Comparison of ENCODE assay signal across 9 mouse cellular contexts in the genomic region with DNA sequence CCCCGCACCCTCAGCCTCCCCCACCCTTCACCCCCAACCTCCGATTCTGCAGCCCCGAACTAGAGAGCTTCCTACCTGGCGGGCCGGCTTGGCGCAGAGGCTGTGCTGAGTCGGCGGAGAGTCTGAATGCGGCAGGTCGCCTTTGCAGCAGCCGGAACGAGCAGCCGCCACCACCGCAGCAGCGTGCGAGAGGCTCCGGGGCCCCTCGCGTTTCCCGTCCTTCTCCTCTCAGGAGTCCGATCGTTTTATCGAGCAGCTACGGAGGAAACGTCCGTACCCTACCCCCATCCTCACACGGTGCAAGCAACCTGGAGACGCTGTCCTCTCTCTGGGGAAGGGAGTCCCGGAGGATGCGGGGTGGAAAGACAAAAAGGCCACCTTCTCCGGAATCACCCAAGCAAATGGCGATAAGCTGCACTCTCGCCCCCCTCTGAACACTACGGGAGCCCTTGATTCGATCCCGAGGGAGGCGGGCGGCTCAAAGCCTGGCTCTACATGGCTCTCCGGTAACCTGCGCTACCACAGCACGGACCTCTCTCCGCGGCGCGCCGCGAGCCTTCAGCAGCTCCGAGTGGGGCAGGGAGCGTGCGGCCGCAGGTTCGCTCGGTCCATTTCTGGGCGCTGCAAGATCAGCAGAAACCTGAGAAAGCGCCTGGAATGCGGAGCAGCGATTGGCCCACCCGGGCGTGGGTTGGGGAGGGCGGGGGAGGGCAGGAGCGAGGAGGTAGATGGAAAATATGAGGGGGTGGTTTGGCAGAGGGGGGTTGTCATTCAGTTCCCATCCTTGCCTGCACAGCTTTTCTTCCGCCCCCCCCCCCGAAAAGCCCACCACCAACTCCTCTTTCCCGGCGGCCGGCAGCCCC. TPM values are rescaled to one million over a fixed set of nuclear protein-coding genes. Genes with fewer than 3 reads are reported as not detected.
DNase-seq lines count a peak whose midpoint lies in the region; ATAC-seq and TF ChIP-seq lines count a peak whose summit lies in the region.
"Had no signal": no experiment of that assay in that cellular context is flagged by ENCODE, and none has a peak within 500 bp of the region (broad histone marks: within the 10 kb centered on the region; RNA-seq: fewer than 3 reads in every experiment).

No protein-coding gene starts in this region.

- peak overlapping the region; percentile 96 for H3K4me2 ChIP-seq in heart, embryonic 12.5 days
- H3K4me2 ChIP-seq in intestine, embryonic 14.5 days (ENCODE audit: low read length) = peak overlapping the region; percentile 92
- H3K4me2 ChIP-seq in limb, embryonic 11.5 days (ENCODE audit: low read depth, severe bottlenecking) = peak overlapping the region; percentile 97
- peak overlapping the region; percentile 99 for H3K4me2 ChIP-seq in neural tube, embryonic 15.5 days

- no peaks in the 10 kb centered on the region for H3K9me3 ChIP-seq in heart, embryonic 12.5 days (replicated peaks)
- H3K9me3 ChIP-seq in intestine, embryonic 14.5 days (ENCODE audit: control insufficient read depth, low read length) = no peaks in the 10 kb centered on the region
- H3K9me3 ChIP-seq in limb, embryonic 11.5 days (ENCODE audit: control insufficient read depth, low read length) = no peaks in the 10 kb centered on the region
- no peaks in the 10 kb centered on the region for H3K9me3 ChIP-seq in neural tube, embryonic 15.5 days (replicated peaks)

- peak; percentile 58; the same call in 1 of the 2 replicates for ATAC-seq in heart, embryonic 12.5 days (ENCODE audit: insufficient number of reproducible peaks, low FRiP score)
- ATAC-seq in intestine, embryonic 14.5 days (replicated peaks; ENCODE audit: low FRiP score, low TSS enrichment, low read depth) = peak; percentile 37; the same call in 1 of the 2 replicates
- ATAC-seq in limb, embryonic 11.5 days (ENCODE audit: insufficient number of reproducible peaks, low FRiP score, low TSS enrichment, low read depth) = peak; percentile 36; the same call in 1 of the 2 replicates
- ATAC-seq in neural tube, embryonic 15.5 days (ENCODE audit: low FRiP score) = peak; percentile 60

- no peak for DNase-seq in heart, postnatal 25 days (ENCODE audit: low spot score)
- DNase-seq in brain, adult 2 months (ENCODE audit: low read depth, low spot score) = peak; percentile 96
- peak; percentile 77 for DNase-seq in intestine, embryonic 14.5 days (ENCODE audit: low spot score)
- peak; percentile 70 for DNase-seq in limb, embryonic 11.5 days (ENCODE audit: low spot score)
- no peak for DNase-seq in natural killer cell, adult 2 months (ENCODE audit: low spot score in 2 of 2)

- peaks cover 30% of the 10 kb centered on the region for H3K4me1 ChIP-seq in heart, embryonic 12.5 days (replicated peaks)
- no peaks in the 10 kb centered on the region; the same call in 1 of the 2 replicates for H3K4me1 ChIP-seq in embryonic fibroblast, embryonic 13.5 days (ENCODE audit: control insufficient read depth, insufficient read depth, low read length)
- peaks cover 18% of the 10 kb centered on the region for H3K4me1 ChIP-seq in intestine, embryonic 14.5 days (replicated peaks; ENCODE audit: control insufficient read depth, insufficient read depth, low read length)
- H3K4me1 ChIP-seq in limb, embryonic 11.5 days (ENCODE audit: control insufficient read depth, insufficient read depth, low read length) = peaks cover 10% of the 10 kb centered on the region; the same call in 1 of the 2 replicates
- H3K4me1 ChIP-seq in neural tube, embryonic 15.5 days = peaks cover 40% of the 10 kb centered on the region

- peak overlapping the region; percentile 50 for H3K9ac ChIP-seq in heart, embryonic 12.5 days
- no peak overlapping the region for H3K9ac ChIP-seq in intestine, embryonic 14.5 days (ENCODE audit: low read length)
- no peak overlapping the region for H3K9ac ChIP-seq in limb, embryonic 11.5 days (ENCODE audit: low read length)
- peak overlapping the region; percentile 62 for H3K9ac ChIP-seq in neural tube, embryonic 15.5 days (replicated peaks)

- peak overlapping the region; percentile 55 for H3K4me3 ChIP-seq in heart, embryonic 12.5 days
- peak overlapping the region; percentile 46 for H3K4me3 ChIP-seq in embryonic fibroblast, embryonic 13.5 days (ENCODE audit: insufficient read depth, low read length)
- H3K4me3 ChIP-seq in intestine, embryonic 14.5 days (ENCODE audit: low read depth, low read length) = peak overlapping the region; percentile 45
- peak overlapping the region; percentile 46 for H3K4me3 ChIP-seq in limb, embryonic 11.5 days (ENCODE audit: low read depth, low read length)
- peak overlapping the region; percentile 62 for H3K4me3 ChIP-seq in neural tube, embryonic 15.5 days (replicated peaks)

- WGBS in heart, embryonic 12.5 days = under 1% methylated on average over 65 of the region's 66 CpGs
- under 1% methylated on average over 65 of the region's 66 CpGs for WGBS in intestine, embryonic 14.5 days
- WGBS in limb, embryonic 11.5 days = under 1% methylated on average over 65 of the region's 66 CpGs
- under 1% methylated on average over 63 of the region's 66 CpGs for WGBS in neural tube, embryonic 15.5 days

- TF ChIP-seq CTCF in embryonic fibroblast, embryonic 13.5 days (IDR thresholded peaks at IDR 0.05; ENCODE audit: borderline replicate concordance, insufficient read depth, low read length) = no peak

- H3K27ac ChIP-seq in heart, embryonic 12.5 days (ENCODE audit: poor library complexity, severe bottlenecking) = no peak overlapping the region
- H3K27ac ChIP-seq in embryonic fibroblast, embryonic 13.5 days (ENCODE audit: insufficient read depth, low read length) = no peak overlapping the region
- no peak overlapping the region for H3K27ac ChIP-seq in intestine, embryonic 14.5 days (ENCODE audit: low read depth)
- H3K27ac ChIP-seq in limb, embryonic 11.5 days (replicated peaks; ENCODE audit: low read depth, low read length) = no peak overlapping the region
- peak overlapping the region; percentile 77 for H3K27ac ChIP-seq in neural tube, embryonic 15.5 days (replicated peaks)

- no peak for TF ChIP-seq POLR2A in embryonic fibroblast, embryonic 13.5 days (IDR thresholded peaks at IDR 0.05; ENCODE audit: low read depth, low read length)

- H3K27me3 ChIP-seq in heart, embryonic 12.5 days (replicated peaks) = peaks cover 81% of the 10 kb centered on the region
- H3K27me3 ChIP-seq in intestine, embryonic 14.5 days (replicated peaks; ENCODE audit: control insufficient read depth, insufficient read depth, low read length) = peaks cover 75% of the 10 kb centered on the region
- peaks cover 45% of the 10 kb centered on the region for H3K27me3 ChIP-seq in limb, embryonic 11.5 days (ENCODE audit: control insufficient read depth, insufficient read depth, low read length)
- H3K27me3 ChIP-seq in neural tube, embryonic 15.5 days (replicated peaks) = peaks cover 32% of the 10 kb centered on the region

- no peaks in the 10 kb centered on the region for H3K36me3 ChIP-seq in heart, embryonic 12.5 days
- H3K36me3 ChIP-seq in intestine, embryonic 14.5 days (ENCODE audit: control insufficient read depth, insufficient read depth, low read length) = no peaks in the 10 kb centered on the region
- no peaks in the 10 kb centered on the region for H3K36me3 ChIP-seq in limb, embryonic 11.5 days (ENCODE audit: control insufficient read depth, insufficient read depth, low read length)
- H3K36me3 ChIP-seq in neural tube, embryonic 15.5 days = no peaks in the 10 kb centered on the region
- H3K36me3 ChIP-seq: G1E had no signal

- intact Hi-C loops in heart, postnatal 25 days (cut with DNase I) = loop anchor here (5.0 kb wide), 1 partner anchor 58 kb away; no protein-coding TSS in a partner anchor

RNA-seq across cellular contexts. Expression of a gene that starts 1.8 kb away (rescaled TPM):
- polyA plus RNA-seq in heart, embryonic 12.5 days (2016; fragmentation: Nextera tagmentation; extraction: Ambion mirVana) = 0.13 and 0.23 TPM in 2 replicates
- total RNA-seq in heart, postnatal 25 days (2021) = 1 to 10 TPM; 2.5 to 3.2 TPM
- polyA plus RNA-seq in embryonic fibroblast, embryonic 13.5 days (2011; ENCODE audit: insufficient read length, low read depth, missing spikeins) = 0.83 TPM in 1 of 2 replicates, not detected in the other
- polyA plus RNA-seq in intestine, embryonic 14.5 days (2014; fragmentation: Nextera tagmentation; extraction: Ambion mirVana) = 0.50 and 0.78 TPM in 2 replicates
- polyA plus RNA-seq in limb, embryonic 11.5 days (2014; fragmentation: Nextera tagmentation; extraction: Ambion mirVana) = 0.23 and 0.38 TPM in 2 replicates
- polyA plus RNA-seq in neural tube, embryonic 15.5 days (2015; fragmentation: Nextera tagmentation; extraction: Ambion mirVana) = 6.1 and 6.5 TPM in 2 replicates
- polyA plus RNA-seq: G1E had no signal

Comparison
In these comparisons a context has a peak if more than half of its experiments do, and no peak if none do; other contexts are left out.
1. H3K9ac ChIP-seq: peak in heart, embryonic 12.5 days (single experiment) and neural tube, embryonic 15.5 days (single experiment); none in intestine, embryonic 14.5 days (single experiment) and limb, embryonic 11.5 days (single experiment).
2. DNase-seq: peak in brain, adult 2 months (single experiment), intestine, embryonic 14.5 days (single experiment) and limb, embryonic 11.5 days (single experiment); none in heart, postnatal 25 days (single experiment) and natural killer cell, adult 2 months (0 of 2).
3. Peak in every context shown above with its lines, with median percentiles within 50 percentile points of each other: ATAC-seq, H3K4me2 ChIP-seq and H3K4me3 ChIP-seq.